In genomic region chr3:130228186-130228585, GRCm38 (mm10) we compare ENCODE assay signal across 31 mouse cellular contexts.
"Had no signal": no experiment of that assay in that cellular context is flagged by ENCODE, and none has a peak within 500 bp of the region (broad histone marks: within the 10 kb centered on the region; RNA-seq: fewer than 3 reads in every experiment).

No protein-coding gene starts in this region.

- H3K4me2 ChIP-seq: limb, embryonic 12.5 days; limb, embryonic 13.5 days; limb, embryonic 15.5 days; liver, embryonic 11.5 days; liver, embryonic 12.5 days; liver, embryonic 13.5 days; liver, embryonic 15.5 days; lung, embryonic 14.5 days; lung, embryonic 15.5 days; midbrain, embryonic 11.5 days; midbrain, embryonic 12.5 days; midbrain, embryonic 13.5 days; midbrain, embryonic 15.5 days; neural tube, embryonic 12.5 days had no signal

- H3K27me3 ChIP-seq: limb, embryonic 12.5 days; limb, embryonic 13.5 days; limb, embryonic 15.5 days; liver, embryonic 12.5 days; liver, embryonic 13.5 days; liver, embryonic 15.5 days; lung, embryonic 15.5 days; megakaryocyte, embryonic 14.5 days; midbrain, embryonic 12.5 days; midbrain, embryonic 13.5 days; midbrain, embryonic 15.5 days; neural tube, embryonic 12.5 days had no signal

- H3K9me3 ChIP-seq: limb, embryonic 10.5 days; limb, embryonic 12.5 days; limb, embryonic 13.5 days; liver, embryonic 12.5 days; liver, embryonic 13.5 days; liver, embryonic 15.5 days; lung, embryonic 15.5 days; midbrain, embryonic 10.5 days; midbrain, embryonic 12.5 days; midbrain, embryonic 15.5 days; neural tube, embryonic 12.5 days had no signal

- H3K36me3 ChIP-seq: limb, embryonic 15.5 days; liver, embryonic 12.5 days; liver, embryonic 13.5 days; liver, embryonic 15.5 days; lung, embryonic 15.5 days; midbrain, embryonic 10.5 days; midbrain, embryonic 12.5 days; midbrain, embryonic 13.5 days; midbrain, embryonic 15.5 days; neural tube, embryonic 12.5 days had no signal

- H3K9ac ChIP-seq: limb, embryonic 12.5 days; limb, embryonic 13.5 days; limb, embryonic 15.5 days; liver, embryonic 12.5 days; liver, embryonic 13.5 days; liver, embryonic 14.5 days; liver, embryonic 15.5 days; liver, postnatal 0 days; lung, embryonic 14.5 days; lung, embryonic 15.5 days; midbrain, embryonic 12.5 days; midbrain, embryonic 13.5 days; midbrain, embryonic 15.5 days; neural tube, embryonic 12.5 days had no signal

- H3K4me3 ChIP-seq: left cerebral cortex, adult 2 months; limb, embryonic 10.5 days; limb, embryonic 12.5 days; limb, embryonic 13.5 days; limb, embryonic 15.5 days; liver, embryonic 12.5 days; liver, embryonic 13.5 days; liver, embryonic 15.5 days; lung, embryonic 15.5 days; megakaryocyte, embryonic 14.5 days; midbrain, embryonic 10.5 days; midbrain, embryonic 12.5 days; midbrain, embryonic 13.5 days; midbrain, embryonic 15.5 days; neural tube, embryonic 12.5 days had no signal

- H3K27ac ChIP-seq: left cerebral cortex, adult 2 months; limb, embryonic 10.5 days; limb, embryonic 12.5 days; limb, embryonic 13.5 days; limb, embryonic 15.5 days; liver, embryonic 12.5 days; liver, embryonic 13.5 days; liver, embryonic 14.5 days; liver, embryonic 15.5 days; lung, embryonic 15.5 days; macrophage; midbrain, embryonic 10.5 days; midbrain, embryonic 12.5 days; midbrain, embryonic 13.5 days; midbrain, embryonic 15.5 days; neural tube, embryonic 12.5 days had no signal

- H3K4me1 ChIP-seq: limb, embryonic 12.5 days; limb, embryonic 13.5 days; limb, embryonic 15.5 days; liver, embryonic 12.5 days; liver, embryonic 13.5 days; liver, embryonic 15.5 days; lung, embryonic 15.5 days; megakaryocyte, embryonic 14.5 days; midbrain, embryonic 10.5 days; midbrain, embryonic 12.5 days; midbrain, embryonic 13.5 days; midbrain, embryonic 15.5 days; neural tube, embryonic 12.5 days had no signal

- DNase-seq: left cerebral cortex, postnatal 4 days; liver; liver, embryonic 13.5 days; liver, postnatal 0 days; lung, adult 2 months; lung, embryonic 14.5 days; lung, postnatal 10 days; lung, postnatal 14 days; lung, postnatal 36 days; lung, postnatal 4 days; midbrain, embryonic 14.5 days had no signal

- ATAC-seq: liver, embryonic 12.5 days; liver, postnatal 0 days; lung, postnatal 0 days; midbrain, embryonic 13.5 days; midbrain, embryonic 15.5 days; midbrain, embryonic 16.5 days had no signal
